Mouse (Mus musculus) adrenal gland (tissue): Measurements from ENCODE around the gene Siah1a.

Experiments
- intact Hi-C: fragments of 180-260 bp; cut with DNase I; formaldehyde crosslinking; loops from one replicate; pipeline ENCODE4 v1.15.1; 2025
- long read RNA-seq, 2 experiments: library from polyadenylated mRNA; unstranded; transcript quantifications; one replicate each; pipeline ENCODE4 v2.0.0; 2020; ENCODE audit warnings: borderline replicate concordance in 1 of 2; ENCODE audit not compliant: insufficient replicate concordance in 1 of 2

Gene Siah1a
- long read RNA-seq, experiment 1, partial matches to known transcripts, result 1 of 1 reads
- long read RNA-seq, experiment 1, other reads (novel, unspliced or antisense), result 0 of 1 reads
- long read RNA-seq, experiment 2, transcript Siah1a-201 (2 exons, 1,968 nt), result major isoform, 9 of 9 reads
- long read RNA-seq, experiment 2, partial matches to known transcripts, result 0 of 9 reads
- long read RNA-seq, experiment 2, other reads (novel, unspliced or antisense), result 0 of 9 reads

DNA sequence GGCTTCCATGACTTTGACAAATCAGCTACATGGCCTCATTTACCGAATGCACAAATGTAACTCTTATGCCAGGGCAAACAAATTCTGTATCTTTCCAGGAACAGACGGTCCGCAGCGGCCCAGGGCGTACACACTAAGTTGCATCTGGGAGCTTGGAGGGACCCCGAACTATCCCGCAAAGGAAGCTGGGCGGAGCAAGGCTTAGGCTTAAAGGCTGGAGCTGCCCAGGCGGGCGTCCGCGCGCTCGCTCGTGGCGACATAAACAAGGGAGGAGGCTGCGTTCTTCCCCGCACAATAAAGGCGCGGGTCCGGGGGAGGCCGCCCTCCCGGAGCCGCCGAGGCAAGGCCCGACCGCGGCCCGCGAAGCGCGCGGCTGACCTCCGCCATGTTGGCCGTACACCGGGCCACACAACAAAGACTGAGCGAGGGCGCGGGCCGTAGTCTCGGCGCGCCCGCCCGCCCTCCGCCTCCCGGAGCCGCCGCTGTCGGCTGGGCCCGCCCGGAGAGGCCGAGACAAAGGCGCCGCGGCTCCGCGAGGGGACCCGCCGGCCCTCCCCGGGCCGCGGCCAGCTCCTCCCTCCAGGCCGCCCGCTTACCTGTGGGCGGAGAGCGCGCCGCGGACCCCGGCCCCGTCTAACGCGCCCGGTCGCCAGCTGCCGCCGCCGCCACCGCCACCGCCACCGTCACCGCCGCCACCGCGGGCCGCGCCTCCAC, at the start of gene Siah1a, which contains the start of gene Gm10638:
Gene Siah1a (minus strand): TSS at position 714 of the 714 bp plus-strand sequence.
Gene Gm10638 (plus strand): TSS at position 479 of the 714 bp plus-strand sequence.
- intact Hi-C loops, result no loop called here

DNA sequence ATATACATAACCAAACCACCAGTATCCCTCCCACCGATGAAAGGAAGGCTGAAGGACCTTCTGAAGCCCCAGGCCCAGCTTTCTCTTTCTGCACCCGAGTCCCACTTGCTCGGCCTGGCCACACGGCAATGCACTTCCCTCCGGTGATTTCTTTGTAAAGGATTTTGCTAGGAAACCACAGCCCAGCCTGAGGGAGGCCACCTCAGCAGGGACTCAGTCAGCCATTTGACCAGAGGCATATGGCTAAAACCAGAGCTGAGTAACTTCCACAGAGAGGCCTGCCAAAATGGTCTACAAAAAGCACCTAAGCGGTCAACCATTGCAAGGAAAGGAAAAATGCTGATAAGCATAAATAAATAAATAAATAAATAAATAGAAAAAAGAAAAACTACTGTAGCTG, 49.0 kb upstream of the Siah1a start:
- intact Hi-C loops, result no loop called here

DNA sequence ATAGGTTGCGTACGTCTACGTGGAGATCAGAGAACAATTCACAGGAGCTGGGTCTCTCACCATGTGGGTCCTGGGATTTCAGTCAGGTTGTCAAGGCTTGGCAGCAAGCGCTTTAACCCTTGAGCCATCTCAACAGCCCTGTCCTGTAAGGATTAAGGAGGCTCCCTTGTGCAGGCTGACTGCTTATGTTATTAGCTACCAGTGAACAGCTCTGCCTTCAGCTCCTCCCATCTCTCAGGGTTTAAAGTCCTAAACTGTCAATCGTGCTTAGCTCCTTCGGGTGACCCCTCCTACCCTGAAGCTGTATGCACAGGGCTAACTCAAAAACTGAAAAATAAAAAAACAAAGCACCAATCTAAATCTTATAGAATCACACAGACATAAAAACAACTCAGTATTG, 45.8 kb upstream of the Siah1a start:
- intact Hi-C loops, result no loop called here

DNA sequence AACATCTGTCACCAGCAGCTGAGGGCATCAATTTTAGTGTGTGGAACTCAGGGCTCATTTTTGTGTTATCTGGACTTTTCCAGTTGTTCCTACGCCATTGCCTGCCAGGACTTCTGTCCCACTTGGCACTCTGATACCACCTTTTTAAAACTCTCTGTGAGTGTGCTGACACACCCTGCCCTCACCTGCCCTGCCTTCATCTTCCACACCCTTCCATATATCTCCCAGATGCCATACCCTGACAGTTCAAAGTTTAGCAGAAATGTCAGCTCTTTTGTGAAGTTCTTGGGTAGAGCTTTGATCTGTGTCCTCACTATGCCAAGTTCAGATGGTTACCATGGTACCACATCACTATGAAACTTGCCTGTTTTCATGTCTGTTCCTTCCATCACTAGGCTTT, 43.8 kb upstream of the Siah1a start:
- intact Hi-C loops, result no loop called here

DNA sequence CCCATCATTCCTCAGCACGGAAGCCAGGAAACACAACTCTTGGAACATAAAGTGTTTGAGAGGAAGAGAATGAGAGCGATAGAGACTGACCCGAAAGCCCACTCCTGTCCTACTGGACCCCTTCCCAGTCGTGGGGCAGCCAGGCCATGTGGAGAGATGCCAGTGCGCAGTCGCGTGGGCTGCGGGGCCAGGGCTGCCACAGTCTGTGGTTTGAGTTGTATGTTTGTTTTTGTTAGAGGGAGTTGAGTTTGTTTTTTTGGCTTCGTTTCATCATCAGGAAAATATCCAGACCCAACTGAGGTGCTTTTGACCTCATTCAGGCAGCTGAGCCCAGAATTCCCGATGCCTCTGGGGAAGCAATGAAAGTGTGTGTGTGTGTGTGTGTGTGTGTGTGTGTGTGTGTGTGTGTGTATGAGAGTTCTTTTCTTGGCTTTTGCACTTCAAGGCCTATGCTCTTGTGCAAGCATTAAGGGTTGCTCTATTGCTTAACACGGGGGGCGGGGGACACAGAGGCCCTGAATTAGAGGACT, 42.2 kb upstream of the Siah1a start:
- intact Hi-C loops, result no loop called here

DNA sequence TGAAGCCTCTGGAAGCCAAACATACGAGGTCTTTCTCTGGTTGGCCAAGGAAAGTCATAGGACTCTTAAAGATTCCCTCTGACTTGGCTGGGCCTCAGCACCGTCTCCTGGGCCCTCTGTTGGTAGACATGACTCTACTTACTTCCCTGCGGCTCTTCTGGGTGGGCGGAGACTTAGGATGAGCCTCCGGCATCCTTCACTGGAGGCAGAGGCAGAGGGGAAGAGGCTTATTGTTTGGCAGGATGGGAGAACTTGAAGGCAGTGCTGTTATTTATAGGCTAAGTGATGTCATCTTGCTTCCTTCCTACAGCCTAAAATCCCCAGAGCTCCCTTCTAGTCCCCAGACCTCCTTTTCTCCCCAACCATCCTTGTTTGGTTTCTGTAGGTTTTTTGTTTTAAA, 40.8 kb upstream of the Siah1a start:
- intact Hi-C loops, result no loop called here

DNA sequence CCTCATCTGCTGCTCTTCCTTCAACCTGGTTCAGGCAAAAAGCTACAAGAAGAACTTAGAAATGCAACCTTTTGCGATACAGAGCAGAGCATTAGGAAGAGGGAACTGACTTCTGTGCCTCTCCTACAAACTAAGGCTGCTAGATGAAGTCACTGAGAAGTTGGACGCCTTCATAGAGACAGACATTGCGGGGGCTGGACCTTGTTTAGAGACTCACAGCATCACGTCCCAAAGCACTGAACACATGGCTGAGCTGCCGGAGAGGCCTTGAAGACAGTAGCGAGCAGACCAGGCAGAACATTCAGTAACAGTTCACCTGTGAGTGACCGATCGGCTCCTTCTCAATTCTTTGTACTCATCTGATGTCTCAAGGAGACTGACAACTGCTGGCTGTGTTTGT, 35.4 kb upstream of the Siah1a start:
- intact Hi-C loops, result no loop called here

GRCm38 (mm10) chr8:86779207-86779606, 33.5 kb upstream of the Siah1a start:
- intact Hi-C loops, result no loop called here

- intact Hi-C loops, result no loop called here
Observed at GRCm38 (mm10) chr8:86769945-86770715, 24.4 kb upstream of the Siah1a start.

DNA sequence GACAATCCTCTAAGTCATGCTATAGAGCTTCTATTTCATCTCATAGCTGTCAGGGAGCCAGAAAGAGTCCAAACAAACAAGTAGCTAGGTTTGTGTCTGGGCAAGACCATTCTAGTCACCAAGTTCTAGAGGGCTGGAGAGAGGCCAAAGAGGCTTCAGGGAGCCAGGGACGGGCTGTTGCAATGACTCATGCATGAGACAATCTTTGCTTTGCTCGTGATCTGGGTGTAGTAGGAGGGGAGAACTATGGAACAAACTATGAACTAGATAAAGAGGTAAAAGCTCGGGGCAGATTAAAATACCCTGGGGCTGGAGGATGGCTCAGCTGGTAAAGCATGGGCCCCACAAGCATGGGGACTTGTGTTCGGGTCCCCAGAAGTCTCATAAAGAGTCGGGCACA, 22.8 kb upstream of the Siah1a start:
- intact Hi-C loops, result no loop called here

DNA sequence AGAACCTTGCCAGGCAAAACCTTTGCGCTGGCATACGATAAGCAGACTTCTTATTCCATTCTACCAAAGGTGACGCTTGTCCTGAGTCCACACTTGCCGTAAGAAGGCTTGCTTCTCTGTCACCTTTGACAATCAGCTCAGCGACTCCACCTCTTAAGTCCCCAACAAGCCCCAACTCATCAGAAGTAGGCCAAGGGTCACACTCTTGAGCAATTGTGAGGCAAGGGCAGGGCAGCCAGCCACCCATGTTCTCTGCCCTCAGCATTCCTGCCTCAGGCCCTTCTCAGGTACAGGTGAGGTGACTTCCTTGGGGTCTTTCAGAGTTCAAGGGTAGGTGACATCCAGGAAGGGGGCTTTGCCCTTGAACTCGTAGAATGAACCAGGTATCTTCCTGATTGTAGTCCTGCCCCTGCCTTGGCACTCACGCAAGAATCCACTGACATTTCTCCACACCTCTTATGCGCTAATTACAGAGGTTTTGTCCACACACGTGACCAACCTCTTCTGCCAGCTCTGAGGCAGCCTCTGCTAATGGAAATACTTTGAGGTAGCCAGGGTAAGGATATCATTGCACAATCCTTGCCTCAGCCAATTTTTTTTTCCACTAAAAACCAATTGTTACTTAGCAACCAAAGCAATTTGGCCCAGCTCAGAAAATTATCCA, 20.9 kb upstream of the Siah1a start:
- intact Hi-C loops, result no loop called here

- intact Hi-C loops, result no loop called here
Observed at GRCm38 (mm10) chr8:86765669-86766068, 19.9 kb upstream of the Siah1a start.

- intact Hi-C loops, result no loop called here
Observed at GRCm38 (mm10) chr8:86765155-86765554, 19.4 kb upstream of the Siah1a start.

- intact Hi-C loops, result no loop called here
Observed at GRCm38 (mm10) chr8:86762806-86763205, 17.1 kb upstream of the Siah1a start.

- intact Hi-C loops, result no loop called here
Observed at GRCm38 (mm10) chr8:86760746-86761145, 15.0 kb upstream of the Siah1a start.

- intact Hi-C loops, result no loop called here
Observed at GRCm38 (mm10) chr8:86759090-86759491, 13.4 kb upstream of the Siah1a start.

GRCm38 (mm10) chr8:86758651-86759050, 12.9 kb upstream of the Siah1a start:
- intact Hi-C loops, result no loop called here

- intact Hi-C loops, result no loop called here
Observed at GRCm38 (mm10) chr8:86756948-86757733, 11.4 kb upstream of the Siah1a start.

GRCm38 (mm10) chr8:86749842-86750241, 4.1 kb upstream of the Siah1a start:
- intact Hi-C loops, result no loop called here

DNA sequence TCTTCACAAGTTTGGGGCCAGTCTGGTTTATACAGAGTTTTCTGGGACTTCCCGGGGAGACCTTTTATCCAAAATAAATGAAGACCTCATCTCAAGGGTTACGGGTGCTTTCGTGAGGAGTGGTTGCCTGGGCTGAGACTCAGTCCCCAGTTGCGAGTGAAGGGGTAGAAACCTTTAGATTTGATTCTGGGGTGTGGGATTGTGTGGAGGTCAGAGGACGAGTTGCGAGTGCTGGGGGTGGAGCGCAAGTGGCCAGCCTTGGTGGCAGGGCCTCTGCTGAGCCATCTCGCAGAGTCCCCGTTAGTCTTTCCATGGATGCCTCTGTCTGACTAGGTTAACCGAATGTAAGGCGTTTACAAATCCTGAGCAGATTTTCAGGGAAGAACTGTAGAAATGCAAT, 777 bp upstream of the Siah1a start:
- intact Hi-C loops, result no loop called here
